Mouse (Mus musculus) cerebellum, adult 2 months (tissue): Measurements from ENCODE around the gene Nucb1.

Experiments used
- CTCF ChIP-seq: fragments of 200-500 bp; IDR thresholded peaks from 2 replicates; pipeline ENCODE4 v1.5.1; 2011; ENCODE audit warnings: low read depth, mild to moderate bottlenecking, control low read depth, low read length, moderate library complexity, borderline replicate concordance; ENCODE audit not compliant: insufficient read depth
- POLR2A ChIP-seq: fragments of 200-500 bp; IDR thresholded peaks from 2 replicates; pipeline ENCODE4 v1.6.1; 2011; ENCODE audit warnings: low read length, control low read depth, borderline replicate concordance; ENCODE audit not compliant: insufficient read depth

GRCm38 (mm10) chr7:45509181-45509882 lies 874 bp downstream of the Nucb1 start:
- TF ChIP-seq POLR2A: no peak
- no peak for TF ChIP-seq CTCF
